Mouse (Mus musculus): ENCODE results near the gene Ptpre. TPM values are rescaled to one million over a fixed set of nuclear protein-coding genes. Genes with fewer than 3 reads are reported as not detected.
A peak's percentile ranks its signal among the peaks of the same experiment; 100 is the strongest.
"Not testable (repeated sequence)": the region's sequence is repeated elsewhere in the genome, so short reads cannot be mapped to it uniquely, and the experiment has no call there.

The Ptpre gene
- polyA plus RNA-seq, 1 experiment from 2014 or later = 2.8 TPM

DNA sequence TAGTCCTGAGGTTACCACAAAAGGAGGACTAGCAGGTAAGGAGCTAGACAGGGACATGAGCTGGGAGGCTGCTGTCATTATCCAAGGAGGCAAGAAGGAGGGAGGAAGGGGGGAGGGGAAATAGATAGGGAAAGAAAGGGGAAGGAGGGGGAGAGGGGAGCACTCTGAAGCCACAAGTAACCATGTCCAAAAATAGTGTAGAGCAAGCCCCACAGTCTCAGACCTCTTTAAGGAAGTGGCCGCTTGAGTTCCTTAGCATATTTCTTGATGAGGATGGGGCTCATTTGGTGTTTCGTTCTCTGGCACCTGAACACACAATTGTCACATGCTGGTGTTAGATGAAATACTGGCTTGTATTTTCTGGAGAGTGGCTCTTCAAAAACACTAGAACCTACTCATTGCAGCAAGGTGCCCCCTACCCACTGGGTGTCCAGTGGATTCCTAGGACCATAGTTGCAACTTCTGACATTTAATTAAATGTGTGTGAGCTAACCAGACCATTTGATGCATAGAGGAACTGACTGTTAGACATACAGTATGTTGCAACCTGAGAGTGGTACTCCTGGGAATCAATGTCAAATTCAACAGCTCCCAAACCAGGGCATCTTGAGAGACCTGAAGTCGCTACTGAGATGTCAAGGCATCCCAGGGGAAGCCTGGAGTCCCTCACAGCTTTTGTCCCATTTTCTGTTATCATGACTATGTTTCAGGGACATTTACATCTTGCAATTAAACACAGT is 19.6 kb downstream of the Ptpre start:
- no peaks in the 10 kb centered on the region for H3K9me3 ChIP-seq (replicated peaks)
- H3K9ac ChIP-seq = no peak overlapping the region
- no peak overlapping the region for H3K4me2 ChIP-seq
- no peak overlapping the region for H3K27ac ChIP-seq (replicated peaks)
- 43% methylated on average over 3 of the region's 3 CpGs for WGBS (ENCODE audit: insufficient replicate concordance)
- H3K4me1 ChIP-seq (replicated peaks) = no peaks in the 10 kb centered on the region
- H3K27me3 ChIP-seq = no peaks in the 10 kb centered on the region
- no peaks in the 10 kb centered on the region for H3K36me3 ChIP-seq (replicated peaks)
- no peak for ATAC-seq (ENCODE audit: insufficient read depth)
- no peak overlapping the region for H3K4me3 ChIP-seq (replicated peaks)

GRCm38 (mm10) chr7:135560280-135560679 is 23.0 kb downstream of the Ptpre start:
- no peaks in the 10 kb centered on the region for H3K9me3 ChIP-seq (replicated peaks)
- WGBS (ENCODE audit: insufficient replicate concordance) = 67% methylated on average over 1 of the region's 1 CpGs
- no peak overlapping the region for H3K4me3 ChIP-seq (replicated peaks)
- no peak overlapping the region for H3K4me2 ChIP-seq
- no peaks in the 10 kb centered on the region for H3K4me1 ChIP-seq (replicated peaks)
- no peaks in the 10 kb centered on the region for H3K36me3 ChIP-seq (replicated peaks)
- no peak overlapping the region for H3K9ac ChIP-seq
- no peaks in the 10 kb centered on the region for H3K27me3 ChIP-seq
- no peak for ATAC-seq (ENCODE audit: insufficient read depth)
- no peak overlapping the region for H3K27ac ChIP-seq (replicated peaks)

- Histone ChIP-seq H3K27ac (replicated peaks) (no peak overlapping the region), H3K4me1 (replicated peaks) (no peaks in the 10 kb centered on the region), H3K27me3 (no peaks in the 10 kb centered on the region), H3K4me3 (replicated peaks) (no peak overlapping the region), H3K4me2 (no peak overlapping the region), H3K36me3 (replicated peaks) (no peaks in the 10 kb centered on the region), H3K9me3 (replicated peaks) (no peaks in the 10 kb centered on the region), H3K9ac (no peak overlapping the region)
- 65% methylated on average over 8 of the region's 8 CpGs for WGBS (ENCODE audit: insufficient replicate concordance)
- no peak for ATAC-seq (ENCODE audit: insufficient read depth)
Measured at GRCm38 (mm10) chr7:135564022-135564421, 26.7 kb downstream of the Ptpre start.

DNA sequence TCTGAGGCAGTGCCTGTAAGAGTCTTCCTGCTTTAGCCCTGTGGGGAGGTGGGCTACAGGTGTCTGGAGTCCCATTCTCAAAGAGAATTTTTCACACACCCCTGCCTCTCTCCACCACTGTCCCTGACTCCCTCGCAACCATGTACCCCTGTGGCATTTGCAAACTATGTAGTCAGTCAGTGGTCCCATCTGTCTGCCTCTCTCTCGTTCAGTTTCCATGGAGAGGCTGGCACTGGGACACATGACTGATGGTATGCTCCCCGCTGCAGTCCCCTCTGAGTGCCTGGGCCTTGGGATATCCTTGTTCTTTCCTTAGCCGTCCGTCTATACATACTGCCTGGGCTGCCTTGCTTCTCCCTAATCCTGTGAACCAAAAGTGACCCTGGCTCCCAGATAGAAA is 28.7 kb downstream of the Ptpre start:
- no peaks in the 10 kb centered on the region for H3K27me3 ChIP-seq
- no peak overlapping the region for H3K4me3 ChIP-seq (replicated peaks)
- H3K36me3 ChIP-seq (replicated peaks) = no peaks in the 10 kb centered on the region
- WGBS (ENCODE audit: insufficient replicate concordance) = 73% methylated on average over 5 of the region's 5 CpGs
- H3K4me1 ChIP-seq (replicated peaks) = no peaks in the 10 kb centered on the region
- H3K9ac ChIP-seq = no peak overlapping the region
- 0 out of 2 replicates have a peak, but pooled peaks have one; percentile 25 for ATAC-seq (ENCODE audit: insufficient read depth)
- H3K4me2 ChIP-seq = no peak overlapping the region
- no peaks in the 10 kb centered on the region for H3K9me3 ChIP-seq (replicated peaks)
- H3K27ac ChIP-seq (replicated peaks) = no peak overlapping the region

DNA sequence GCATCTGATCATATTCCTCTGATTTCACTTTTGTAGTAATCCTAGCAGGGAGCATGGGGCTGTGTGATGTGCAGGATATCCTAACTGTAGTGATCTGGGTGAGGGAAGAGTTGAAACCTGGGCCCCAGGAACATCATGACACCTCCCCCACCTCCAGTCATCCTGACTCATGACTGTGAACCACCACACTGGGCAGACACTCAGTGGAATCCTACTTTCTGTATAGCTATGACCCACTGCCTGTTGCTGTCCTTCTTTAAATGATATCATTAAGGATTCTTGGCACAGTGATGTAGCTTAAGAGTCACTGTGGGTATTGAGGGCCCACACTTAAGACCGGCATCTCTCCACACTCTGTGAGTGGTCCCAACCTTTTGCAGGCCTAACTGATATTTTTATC is 30.3 kb downstream of the Ptpre start:
- Histone ChIP-seq H3K4me2 (no peak overlapping the region), H3K4me1 (replicated peaks) (no peaks in the 10 kb centered on the region), H3K27me3 (no peaks in the 10 kb centered on the region), H3K36me3 (replicated peaks) (no peaks in the 10 kb centered on the region), H3K9ac (no peak overlapping the region), H3K27ac (replicated peaks) (no peak overlapping the region), H3K9me3 (replicated peaks) (no peaks in the 10 kb centered on the region), H3K4me3 (replicated peaks) (no peak overlapping the region)
- 38% methylated on average over 1 of the region's 1 CpGs for WGBS (ENCODE audit: insufficient replicate concordance)
- no peak for ATAC-seq (ENCODE audit: insufficient read depth)

DNA sequence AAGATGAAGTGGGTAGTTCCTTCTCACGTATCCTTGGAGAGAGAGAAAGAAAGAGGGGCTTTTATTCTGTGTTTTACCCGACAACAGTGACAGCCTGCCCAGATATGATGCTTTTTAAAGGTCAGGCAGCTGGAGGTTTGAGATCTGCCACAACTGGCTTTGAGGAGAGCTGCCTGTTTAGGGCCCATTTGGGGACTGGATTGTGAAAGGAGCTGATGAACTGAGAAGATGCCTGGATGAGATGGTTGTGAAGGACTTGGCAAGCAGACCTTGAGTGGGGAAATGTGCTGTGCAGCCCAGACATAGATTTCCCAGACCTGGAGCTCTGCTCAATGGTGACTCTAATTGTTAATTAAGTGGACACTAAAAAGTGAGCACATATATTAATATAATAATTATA is 31.3 kb downstream of the Ptpre start:
- 51% methylated on average over 2 of the region's 2 CpGs for WGBS (ENCODE audit: insufficient replicate concordance)
- Histone ChIP-seq H3K4me2 (no peak overlapping the region), H3K27ac (replicated peaks) (no peak overlapping the region), H3K27me3 (no peaks in the 10 kb centered on the region), H3K36me3 (replicated peaks) (no peaks in the 10 kb centered on the region), H3K4me3 (replicated peaks) (no peak overlapping the region), H3K9me3 (replicated peaks) (no peaks in the 10 kb centered on the region), H3K9ac (no peak overlapping the region), H3K4me1 (replicated peaks) (no peaks in the 10 kb centered on the region)
- ATAC-seq (ENCODE audit: insufficient read depth) = no peak

GRCm38 (mm10) chr7:135571392-135571791 is 34.1 kb downstream of the Ptpre start:
- Histone ChIP-seq H3K27ac (replicated peaks) (no peak overlapping the region), H3K27me3 (no peaks in the 10 kb centered on the region), H3K9ac (no peak overlapping the region), H3K4me2 (no peak overlapping the region), H3K4me3 (replicated peaks) (no peak overlapping the region), H3K4me1 (replicated peaks) (peaks cover 15% of the 10 kb centered on the region), H3K9me3 (replicated peaks) (no peaks in the 10 kb centered on the region), H3K36me3 (replicated peaks) (no peaks in the 10 kb centered on the region)
- no peak for ATAC-seq (ENCODE audit: insufficient read depth)

DNA sequence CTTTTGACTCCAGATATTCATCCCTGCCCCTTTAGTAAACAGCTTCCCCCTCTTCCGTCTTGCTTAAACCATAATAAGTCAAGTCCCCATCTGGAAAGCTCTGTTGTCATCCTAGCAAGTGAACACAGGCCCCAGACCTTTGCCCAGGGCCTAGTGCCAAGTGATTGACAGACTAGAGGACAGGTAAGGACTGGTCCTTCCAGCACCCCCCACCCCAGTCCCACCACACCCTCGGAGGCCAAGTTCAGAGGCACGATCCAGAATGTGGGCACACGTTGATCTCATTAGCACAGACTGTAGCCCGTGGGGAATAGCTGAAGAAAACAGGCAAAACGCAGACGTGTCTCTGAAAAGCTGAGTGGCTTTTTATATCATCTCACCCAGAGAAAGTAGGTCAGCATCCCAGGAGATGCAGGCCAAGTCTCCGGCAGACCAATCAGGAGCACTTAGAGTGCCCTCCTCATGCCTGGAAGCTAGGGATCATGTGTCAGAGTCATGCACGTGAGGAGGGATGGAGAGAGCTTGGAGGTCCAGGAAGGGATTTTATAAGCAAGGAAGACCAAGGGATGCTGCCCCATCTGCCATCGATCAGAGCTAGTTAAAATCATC is 34.8 kb downstream of the Ptpre start:
- ATAC-seq (ENCODE audit: insufficient read depth) = no peak
- no peak overlapping the region for H3K4me2 ChIP-seq

DNA sequence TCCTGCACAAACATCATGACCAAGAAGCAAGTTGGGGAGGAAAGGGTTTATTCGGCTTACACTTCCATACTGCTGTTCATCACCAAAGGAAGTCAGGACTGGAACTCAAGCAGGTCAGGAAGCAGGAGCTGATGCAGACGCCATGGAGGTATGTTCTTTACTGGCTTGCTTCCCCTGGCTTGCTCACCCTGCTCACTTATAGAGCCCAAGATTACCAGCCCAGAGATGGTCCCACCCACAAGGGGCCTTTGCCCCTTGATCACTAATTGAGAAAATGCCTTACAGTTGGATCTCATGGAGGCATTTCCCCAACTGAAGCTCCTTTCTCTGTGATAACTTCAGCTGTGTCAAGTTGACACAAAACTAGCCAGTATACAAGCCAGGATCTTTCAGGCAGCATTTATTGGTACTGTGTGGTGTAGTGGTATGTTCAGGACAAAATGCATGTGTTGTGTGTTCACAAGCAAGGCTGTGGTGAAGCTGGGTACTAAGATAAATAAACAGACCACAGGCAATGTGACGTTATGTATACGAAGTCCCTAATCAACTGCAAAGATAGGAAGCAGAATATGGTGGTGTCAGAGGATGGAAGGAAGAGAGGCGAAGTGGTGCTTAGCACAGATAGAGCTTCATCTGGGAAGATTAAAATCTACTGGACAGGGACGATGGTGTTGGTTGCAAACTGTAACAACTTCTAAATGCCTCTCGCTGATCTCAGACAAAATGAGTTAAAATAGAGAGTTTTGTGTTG is 38.2 kb downstream of the Ptpre start:
- H3K4me1 ChIP-seq (replicated peaks) = peaks cover 33% of the 10 kb centered on the region
- peak; percentile 75 for ATAC-seq (ENCODE audit: insufficient read depth)

More for the DNA sequence above, 34.8 kb downstream of the Ptpre start:
- Histone ChIP-seq H3K27me3 (no peaks in the 10 kb centered on the region), H3K27ac (replicated peaks) (no peak overlapping the region), H3K9ac (no peak overlapping the region), H3K9me3 (replicated peaks) (no peaks in the 10 kb centered on the region), H3K4me3 (replicated peaks) (no peak overlapping the region), H3K4me1 (replicated peaks) (peaks cover 20% of the 10 kb centered on the region), H3K36me3 (replicated peaks) (no peaks in the 10 kb centered on the region)
- WGBS (ENCODE audit: insufficient replicate concordance) = 71% methylated on average over 10 of the region's 10 CpGs

DNA sequence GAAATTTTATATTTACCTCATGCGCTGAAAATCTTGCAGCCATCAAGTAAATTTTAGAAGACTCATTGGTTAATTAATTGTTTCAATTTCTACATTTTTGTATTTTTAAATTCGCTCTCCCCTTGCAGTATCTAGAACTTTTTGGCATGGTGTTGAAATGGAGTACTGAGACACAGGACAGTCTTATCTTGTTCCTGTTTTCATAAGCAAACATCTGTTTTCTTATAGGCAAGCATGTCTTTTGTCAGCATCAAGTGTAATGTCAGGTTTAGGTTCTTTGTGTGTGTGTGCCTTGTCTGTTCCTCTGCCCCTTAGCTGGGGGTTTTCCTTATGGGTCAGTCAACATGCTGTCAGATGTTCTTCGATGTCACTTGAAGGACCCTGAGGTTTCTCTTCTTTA is 39.0 kb downstream of the Ptpre start:
- Histone ChIP-seq H3K4me2 (no peak overlapping the region), H3K9ac (no peak overlapping the region), H3K4me3 (replicated peaks) (no peak overlapping the region), H3K4me1 (replicated peaks) (peaks cover 41% of the 10 kb centered on the region), H3K36me3 (replicated peaks) (no peaks in the 10 kb centered on the region), H3K27ac (replicated peaks) (no peak overlapping the region; the same call in 1 of the 2 replicates), H3K27me3 (no peaks in the 10 kb centered on the region), H3K9me3 (replicated peaks) (no peaks in the 10 kb centered on the region)
- WGBS (ENCODE audit: insufficient replicate concordance) = 62% methylated on average over 3 of the region's 3 CpGs
- ATAC-seq (ENCODE audit: insufficient read depth) = no peak

More for the DNA sequence above, 38.2 kb downstream of the Ptpre start:
- not testable (repeated sequence) for H3K27me3 ChIP-seq; H3K36me3 ChIP-seq (replicated peaks); H3K4me2 ChIP-seq; H3K9me3 ChIP-seq (replicated peaks); H3K4me3 ChIP-seq (replicated peaks); H3K9ac ChIP-seq
- H3K27ac ChIP-seq (replicated peaks) = peak overlapping the region; percentile 1; the same call in 1 of the 2 replicates
- 14% methylated on average over 7 of the region's 7 CpGs for WGBS (ENCODE audit: insufficient replicate concordance)

- peaks cover 56% of the 10 kb centered on the region for H3K4me1 ChIP-seq (replicated peaks)
Measured at GRCm38 (mm10) chr7:135578715-135579325, 41.5 kb downstream of the Ptpre start.

More at GRCm38 (mm10) chr7:135578715-135579325, 41.5 kb downstream of the Ptpre start:
- no peaks in the 10 kb centered on the region for H3K9me3 ChIP-seq (replicated peaks)
- H3K9ac ChIP-seq = no peak overlapping the region
- H3K27me3 ChIP-seq = no peaks in the 10 kb centered on the region
- no peak overlapping the region for H3K4me2 ChIP-seq
- no peak overlapping the region for H3K27ac ChIP-seq (replicated peaks)
- H3K4me3 ChIP-seq (replicated peaks) = no peak overlapping the region
- H3K36me3 ChIP-seq (replicated peaks) = no peaks in the 10 kb centered on the region
- no peak for ATAC-seq (ENCODE audit: insufficient read depth)
- 73% methylated on average over 16 of the region's 16 CpGs for WGBS (ENCODE audit: insufficient replicate concordance)

All from liver, embryonic 15.5 days (tissue).